Mouse (Mus musculus): ENCODE data around the gene Fam43b. TPM values are rescaled to one million over a fixed set of nuclear protein-coding genes. Genes with fewer than 3 reads are reported as not detected.
"Not testable (repeated sequence)": the region's sequence is repeated elsewhere in the genome, so short reads cannot be mapped to it uniquely, and the experiment has no call there.

The Fam43b gene
- 2.2 and 2.6 TPM in 2 replicates for polyA plus RNA-seq (2015; fragmentation: Nextera tagmentation; extraction: Ambion mirVana)

DNA sequence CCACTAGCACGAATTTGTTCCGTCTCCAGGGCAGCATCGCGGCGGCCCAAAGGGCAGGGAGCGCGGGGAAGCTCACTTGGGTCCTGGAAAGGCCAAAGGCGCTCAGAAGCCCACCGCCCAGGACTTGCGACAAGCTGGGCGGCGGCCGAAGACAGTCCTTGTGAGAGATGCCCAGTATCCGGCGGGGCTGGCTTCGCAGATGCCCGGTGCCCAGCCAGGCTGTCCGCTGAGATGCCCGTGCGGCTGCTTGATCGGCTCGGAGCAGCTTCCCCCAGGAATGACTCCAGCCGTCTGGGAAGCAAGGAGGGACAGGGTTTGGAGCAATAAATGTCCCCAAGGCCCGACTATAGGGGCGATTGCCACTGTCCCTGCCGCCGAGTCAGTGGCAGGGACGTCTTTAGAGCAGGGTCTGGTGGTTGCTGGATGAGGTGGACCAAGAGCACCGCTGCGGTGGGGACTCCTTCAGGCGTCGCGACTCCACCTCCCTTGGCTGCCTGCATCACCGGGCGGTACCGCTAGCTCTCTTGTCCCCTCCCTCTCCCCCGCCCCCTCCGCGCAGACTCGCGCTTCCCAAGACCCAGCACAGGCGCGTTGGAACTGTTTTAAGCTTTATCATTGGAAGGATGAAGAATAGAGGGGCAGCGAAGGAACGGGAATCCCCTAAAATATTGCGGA is at the start of gene Fam43b:
Gene Fam43b (minus strand): TSS at position 558 of the 675 bp plus-strand sequence.
- H3K4me3 ChIP-seq = peak within 1 kb of the TSS; percentile 43
- ATAC-seq (ENCODE audit: low read depth) = peak; percentile 46; the same call in 1 of the 2 replicates
- under 1% methylated on average over 46 of the region's 46 CpGs for WGBS
- H3K4me2 ChIP-seq = peak within 1 kb of the TSS; percentile 66
- peaks cover 21% of the 10 kb centered on the region for H3K4me1 ChIP-seq (replicated peaks)
- no peak within 1 kb of the TSS for H3K27ac ChIP-seq (replicated peaks)
- peak within 1 kb of the TSS; percentile 68 for H3K9ac ChIP-seq
- no peaks in the 10 kb centered on the region for H3K36me3 ChIP-seq
- H3K9me3 ChIP-seq = no peaks in the 10 kb centered on the region
- H3K27me3 ChIP-seq = peaks cover 95% of the 10 kb centered on the region

DNA sequence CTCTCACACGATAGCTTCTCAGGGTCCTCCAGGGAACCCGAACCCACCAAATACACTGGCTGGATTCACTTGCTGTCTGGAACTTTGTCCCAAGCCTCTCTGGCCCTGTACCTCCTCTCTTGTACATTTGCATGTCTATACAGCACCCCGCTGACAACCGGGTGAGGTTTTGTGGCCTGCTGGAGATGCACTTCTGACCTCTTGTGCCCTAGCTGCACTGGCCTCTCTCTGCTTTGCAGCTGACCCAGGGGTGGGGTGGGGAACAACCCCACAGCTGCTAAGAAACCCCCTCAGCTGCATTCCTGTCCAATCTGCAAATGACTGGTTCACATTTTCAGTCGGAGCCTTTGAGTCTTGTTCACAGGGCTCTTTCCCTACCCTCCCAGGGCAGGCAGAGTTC is 48.6 kb upstream of the Fam43b start:
- Histone ChIP-seq H3K4me2 (no peak overlapping the region), H3K27ac (replicated peaks) (no peak overlapping the region), H3K27me3 (no peaks in the 10 kb centered on the region), H3K9me3 (no peaks in the 10 kb centered on the region), H3K4me1 (replicated peaks) (peaks cover 27% of the 10 kb centered on the region), H3K4me3 (no peak overlapping the region), H3K36me3 (peaks cover 30% of the 10 kb centered on the region), H3K9ac (no peak overlapping the region)
- no peak for ATAC-seq (ENCODE audit: low read depth)
- WGBS = 7% methylated on average over 5 of the region's 5 CpGs

DNA sequence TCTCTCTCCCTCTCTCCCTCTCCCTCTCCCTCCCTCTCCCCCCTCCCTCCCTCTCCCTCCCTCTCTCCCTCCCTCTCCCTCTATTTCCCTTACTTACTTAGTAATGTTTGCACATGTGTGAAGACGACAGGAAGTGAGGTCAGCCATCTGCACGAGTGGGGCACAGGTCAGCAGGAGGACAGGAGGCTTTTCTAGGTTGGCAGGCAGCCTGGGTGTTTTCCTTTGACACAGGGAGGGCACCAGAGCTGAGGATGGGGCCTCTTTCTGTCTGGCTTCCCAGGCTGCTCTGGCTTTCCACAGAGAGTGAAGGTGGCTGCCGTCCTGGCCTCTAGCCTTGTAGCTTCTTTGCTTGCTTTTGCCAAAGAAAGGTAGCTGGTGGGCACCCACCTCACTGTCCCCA is 43.7 kb upstream of the Fam43b start:
- H3K4me1 ChIP-seq (replicated peaks) = peaks cover 11% of the 10 kb centered on the region
- 73% methylated on average over 3 of the region's 3 CpGs for WGBS
- H3K9me3 ChIP-seq = no peaks in the 10 kb centered on the region
- no peak overlapping the region for H3K4me3 ChIP-seq
- no peak overlapping the region for H3K9ac ChIP-seq
- no peak overlapping the region for H3K27ac ChIP-seq (replicated peaks)
- H3K27me3 ChIP-seq = no peaks in the 10 kb centered on the region
- ATAC-seq (ENCODE audit: low read depth) = no peak
- H3K36me3 ChIP-seq = peaks cover 68% of the 10 kb centered on the region
- no peak overlapping the region for H3K4me2 ChIP-seq

DNA sequence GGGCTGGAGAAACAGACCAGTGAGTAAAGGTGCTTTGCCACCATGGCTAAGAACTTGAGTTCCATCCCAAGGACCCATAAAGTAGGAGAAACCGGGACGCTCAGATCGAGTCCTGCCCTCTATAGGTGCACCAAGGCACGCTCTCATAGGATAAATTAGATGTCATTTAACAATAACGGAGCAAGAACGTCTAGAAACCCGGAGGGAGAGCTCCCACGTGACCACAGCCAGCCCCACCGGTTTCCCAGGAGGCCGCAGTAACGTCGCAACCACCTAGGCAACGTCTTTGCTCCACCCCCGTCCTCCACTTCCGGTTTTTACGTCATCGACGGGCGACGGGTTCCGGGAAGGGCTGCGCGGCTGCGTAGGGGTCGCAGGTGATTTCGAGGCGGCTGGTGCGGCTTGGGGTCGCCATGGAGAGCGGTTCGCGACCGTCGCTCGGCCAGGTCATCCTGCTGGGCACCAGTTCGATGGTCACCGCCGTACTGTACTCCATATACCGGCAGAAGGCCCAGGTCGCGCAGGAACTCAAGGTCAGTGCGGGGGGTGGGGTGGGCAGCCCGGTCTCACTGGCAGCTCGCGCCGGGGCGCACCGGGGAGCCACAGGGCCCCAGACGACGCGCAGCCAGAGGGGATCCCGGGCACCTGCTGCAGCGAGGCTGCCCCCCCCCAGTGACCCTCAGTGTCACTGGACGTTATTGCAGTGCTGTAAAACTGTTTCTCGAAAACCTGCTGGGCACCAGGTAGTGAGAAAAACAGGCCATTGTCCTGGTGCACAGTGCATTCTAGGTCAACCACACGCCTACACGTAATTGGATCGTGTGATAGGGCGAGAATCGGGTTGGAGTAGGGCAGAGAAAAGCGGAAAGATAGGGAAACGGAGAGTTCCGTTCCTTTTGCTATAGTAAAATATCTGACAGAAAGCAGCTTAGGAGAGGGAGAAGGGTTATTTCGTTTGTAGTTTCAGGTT is 38.3 kb upstream of the Fam43b start, which contains the start of gene Mul1:
Gene Mul1 (plus strand): TSS at position 325 of the 970 bp plus-strand sequence.
- WGBS = 2% methylated on average over 64 of the region's 64 CpGs
- peak within 1 kb of the TSS; percentile 89 for H3K27ac ChIP-seq (replicated peaks)
- H3K27me3 ChIP-seq = peaks cover 12% of the 10 kb centered on the region; the same call in 1 of the 2 replicates
- peaks cover 20% of the 10 kb centered on the region for H3K4me1 ChIP-seq (replicated peaks)
- peak within 1 kb of the TSS; percentile 90 for H3K4me3 ChIP-seq
- peak within 1 kb of the TSS; percentile 89 for H3K9ac ChIP-seq
- peaks cover 35% of the 10 kb centered on the region for H3K36me3 ChIP-seq
- H3K9me3 ChIP-seq = no peaks in the 10 kb centered on the region
- peak within 1 kb of the TSS; percentile 92 for H3K4me2 ChIP-seq
- ATAC-seq (ENCODE audit: low read depth) = peak; percentile 93

DNA sequence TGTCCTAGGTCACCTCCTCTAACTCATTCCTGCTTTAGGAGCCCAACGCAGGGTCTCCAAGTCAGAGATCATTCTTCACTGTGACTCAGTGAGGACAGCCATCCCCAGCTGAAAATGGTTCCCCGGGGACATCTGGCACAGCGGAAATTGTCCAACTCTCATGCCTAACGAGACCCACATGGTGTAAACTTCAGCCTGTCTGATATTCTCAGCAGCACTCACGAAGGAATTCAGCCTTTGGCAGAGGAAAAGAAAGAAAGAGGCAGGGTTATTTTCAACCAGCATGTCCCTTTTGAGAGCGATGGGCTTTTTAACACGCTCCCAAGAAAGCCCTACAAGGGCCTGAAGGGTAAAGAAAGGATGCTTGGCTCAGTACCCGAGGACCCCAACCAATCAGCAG is 35.0 kb upstream of the Fam43b start:
- 57% methylated on average over 8 of the region's 8 CpGs for WGBS
- no peaks in the 10 kb centered on the region for H3K9me3 ChIP-seq

DNA sequence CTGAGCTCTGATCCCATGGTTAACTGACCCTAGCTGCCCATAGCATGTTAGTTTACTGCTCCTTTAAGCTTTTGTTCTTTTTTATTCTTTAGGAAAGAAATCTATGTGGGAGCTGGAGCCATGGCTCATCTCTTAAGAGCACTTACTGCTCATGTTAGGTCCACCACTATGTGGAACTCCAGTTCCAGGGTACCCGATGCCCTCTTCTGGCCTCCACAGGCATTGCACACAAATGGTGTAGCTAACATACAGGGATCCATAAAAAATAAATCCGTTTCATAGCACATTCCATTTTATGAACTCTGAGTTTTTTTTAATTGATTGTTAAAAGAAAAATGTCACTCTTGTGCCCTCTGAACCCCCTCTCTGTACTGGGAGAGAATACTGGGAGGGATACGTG is 33.5 kb upstream of the Fam43b start:
- no peak overlapping the region for H3K27ac ChIP-seq (replicated peaks)
- H3K4me3 ChIP-seq = no peak overlapping the region
- H3K36me3 ChIP-seq = no peaks in the 10 kb centered on the region
- H3K9me3 ChIP-seq = no peaks in the 10 kb centered on the region
- H3K27me3 ChIP-seq = peaks cover 12% of the 10 kb centered on the region; the same call in 1 of the 2 replicates
- H3K4me1 ChIP-seq (replicated peaks) = peaks cover 6% of the 10 kb centered on the region; the same call in 1 of the 2 replicates
- no peak overlapping the region for H3K4me2 ChIP-seq
- 45% methylated on average over 3 of the region's 3 CpGs for WGBS
- no peak overlapping the region for H3K9ac ChIP-seq
- no peak for ATAC-seq (ENCODE audit: low read depth)

More for the DNA sequence above, 35.0 kb upstream of the Fam43b start:
- Histone ChIP-seq H3K27me3 (peaks cover 12% of the 10 kb centered on the region; the same call in 1 of the 2 replicates), H3K9ac (no peak overlapping the region), H3K4me1 (replicated peaks) (peaks cover 20% of the 10 kb centered on the region), H3K4me2 (no peak overlapping the region), H3K4me3 (no peak overlapping the region), H3K27ac (replicated peaks) (no peak overlapping the region), H3K36me3 (peaks cover 2% of the 10 kb centered on the region; the same call in 1 of the 2 replicates)
- ATAC-seq (ENCODE audit: low read depth) = no peak

DNA sequence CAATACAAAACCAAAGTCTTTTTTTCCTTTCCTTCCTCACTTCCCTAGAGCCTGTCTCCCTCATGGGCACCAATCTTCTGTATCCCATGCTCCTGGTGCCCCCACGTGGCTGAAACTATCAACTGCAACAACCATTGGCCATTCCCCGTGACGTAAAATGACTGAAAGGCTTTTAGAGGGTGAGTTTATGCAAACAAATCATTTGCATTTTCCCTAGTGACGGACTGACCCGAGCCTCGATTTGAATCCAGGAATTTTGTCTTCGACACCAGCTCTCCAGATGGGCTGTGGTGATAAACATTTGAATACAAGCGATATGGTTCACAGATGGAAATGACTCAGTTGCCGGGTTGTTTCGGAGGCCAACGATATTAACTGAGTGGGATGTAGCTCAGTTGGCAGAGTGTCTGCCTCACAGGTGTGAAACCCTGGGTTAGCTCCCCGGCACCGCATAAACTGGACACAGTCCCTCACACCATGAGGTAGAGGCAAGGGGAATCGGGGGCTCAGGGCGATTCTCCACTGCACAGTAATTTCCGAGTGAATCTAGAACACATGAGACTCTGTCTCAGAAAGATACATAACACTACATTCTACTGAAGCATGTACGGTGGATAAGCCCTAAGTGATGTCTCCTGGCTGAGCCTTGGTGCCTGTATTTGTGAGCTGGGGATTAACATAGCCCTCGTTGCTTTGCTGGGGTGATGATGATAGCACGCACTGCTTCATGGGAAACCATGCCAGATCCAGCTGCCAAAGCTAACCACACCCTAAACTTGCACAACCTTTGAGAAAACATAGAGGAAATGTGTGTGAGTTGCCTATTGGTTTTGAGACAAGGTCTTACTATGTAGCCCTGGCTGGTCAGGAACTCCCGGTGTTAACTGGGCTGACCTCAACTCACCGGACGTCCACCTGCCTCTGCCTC is 30.7 kb upstream of the Fam43b start:
- Histone ChIP-seq H3K27me3 (peaks cover 3% of the 10 kb centered on the region; the same call in 1 of the 2 replicates), H3K9me3 (no peaks in the 10 kb centered on the region), H3K9ac (no peak overlapping the region), H3K27ac (replicated peaks) (no peak overlapping the region), H3K4me3 (no peak overlapping the region), H3K36me3 (no peaks in the 10 kb centered on the region), H3K4me1 (replicated peaks) (no peaks in the 10 kb centered on the region), H3K4me2 (peak overlapping the region; percentile 24; the same call in 1 of the 2 replicates)
- WGBS = 42% methylated on average over 22 of the region's 22 CpGs
- ATAC-seq (ENCODE audit: low read depth) = no peak

DNA sequence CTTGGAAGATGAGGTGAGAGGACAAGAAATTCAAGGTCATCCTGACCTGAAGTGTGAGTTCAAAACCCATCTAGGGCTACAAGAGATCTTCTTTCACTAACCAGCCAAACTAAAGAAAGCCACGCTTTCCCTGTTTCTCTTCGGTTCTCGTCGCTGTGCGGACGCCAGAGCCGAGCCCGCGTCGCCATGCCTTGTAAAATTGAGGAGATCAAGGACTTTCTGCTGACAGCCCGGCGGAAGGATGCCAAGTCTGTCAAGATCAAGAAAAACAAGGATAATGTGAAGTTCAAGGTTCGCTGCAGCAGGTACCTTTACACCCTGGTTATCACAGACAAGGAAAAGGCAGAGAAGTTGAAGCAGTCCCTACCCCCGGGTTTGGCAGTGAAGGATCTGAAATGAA is 29.3 kb upstream of the Fam43b start:
- H3K9me3 ChIP-seq; ATAC-seq (ENCODE audit: low read depth); H3K4me1 ChIP-seq (replicated peaks); H3K4me2 ChIP-seq; H3K4me3 ChIP-seq; H3K36me3 ChIP-seq; H3K9ac ChIP-seq; H3K27ac ChIP-seq (replicated peaks); H3K27me3 ChIP-seq: not testable (repeated sequence)
- WGBS = 93% methylated on average over 14 of the region's 14 CpGs

DNA sequence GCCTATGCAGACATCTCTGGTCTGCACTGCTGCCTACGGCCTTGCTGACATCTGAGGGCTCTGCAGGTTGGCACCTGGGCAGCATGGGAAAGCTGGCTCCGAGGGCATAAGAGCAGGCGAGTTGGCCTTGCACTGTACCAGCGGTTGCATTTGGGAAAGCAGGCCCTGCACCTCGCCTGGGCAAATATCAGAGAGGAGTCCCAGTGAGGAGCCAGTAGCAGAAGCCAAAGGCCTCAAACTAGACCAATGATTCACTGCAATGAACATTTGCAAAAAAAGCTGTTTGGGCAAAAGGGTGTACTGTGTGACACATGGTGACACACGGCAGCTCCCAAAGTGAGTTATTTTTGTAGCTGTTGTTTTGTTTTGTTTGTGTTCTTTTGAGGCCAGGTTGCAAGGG is 28.7 kb upstream of the Fam43b start:
- Histone ChIP-seq H3K9me3 (no peaks in the 10 kb centered on the region), H3K4me3 (no peak overlapping the region)
- no peak for ATAC-seq (ENCODE audit: low read depth)

DNA sequence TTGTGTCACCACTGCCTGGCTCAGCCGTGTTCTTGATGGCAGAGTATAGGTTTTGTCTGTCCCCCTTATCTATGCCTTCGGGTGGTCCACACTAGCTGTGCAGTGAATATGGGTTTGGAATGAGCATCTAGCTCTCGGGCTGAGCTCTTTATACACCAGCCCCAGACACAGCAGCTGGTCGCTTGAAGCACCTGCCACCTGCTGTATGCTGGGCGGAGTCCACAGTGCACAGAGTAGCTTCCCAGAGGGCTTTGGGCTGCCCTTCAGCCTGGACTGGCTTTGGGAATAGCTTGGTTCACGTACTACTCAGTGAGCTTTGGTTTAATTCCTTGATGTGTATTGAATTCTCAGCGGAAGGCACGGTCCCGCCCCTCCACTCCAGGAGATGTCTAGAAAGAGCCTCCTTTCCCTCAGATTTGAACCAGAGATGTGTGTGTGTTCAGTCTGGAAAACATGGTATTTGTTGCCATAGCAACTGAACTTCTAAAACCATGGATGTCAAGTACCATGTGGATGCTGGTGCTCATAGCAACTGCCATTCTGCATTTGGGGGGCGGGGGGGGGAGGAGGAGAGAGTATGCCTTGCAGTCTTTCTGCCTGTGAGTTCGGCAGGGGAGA is 22.1 kb upstream of the Fam43b start:
- Histone ChIP-seq H3K4me2 (no peak overlapping the region), H3K36me3 (no peaks in the 10 kb centered on the region), H3K27ac (replicated peaks) (no peak overlapping the region), H3K9me3 (no peaks in the 10 kb centered on the region), H3K4me1 (replicated peaks) (peaks cover 8% of the 10 kb centered on the region; the same call in 1 of the 2 replicates), H3K27me3 (peaks cover 21% of the 10 kb centered on the region; the same call in 1 of the 2 replicates), H3K4me3 (no peak overlapping the region), H3K9ac (no peak overlapping the region)
- ATAC-seq (ENCODE audit: low read depth) = no peak
- WGBS = 64% methylated on average over 11 of the region's 11 CpGs

More for the DNA sequence above, 28.7 kb upstream of the Fam43b start:
- H3K9ac ChIP-seq = no peak overlapping the region
- 0 out of 2 replicates have a peak, but pooled peaks cover 2% of the 10 kb centered on the region for H3K27me3 ChIP-seq
- no peak overlapping the region for H3K4me2 ChIP-seq
- no peaks in the 10 kb centered on the region for H3K4me1 ChIP-seq (replicated peaks)
- WGBS = 82% methylated on average over 6 of the region's 6 CpGs
- no peak overlapping the region for H3K27ac ChIP-seq (replicated peaks)
- H3K36me3 ChIP-seq = no peaks in the 10 kb centered on the region

DNA sequence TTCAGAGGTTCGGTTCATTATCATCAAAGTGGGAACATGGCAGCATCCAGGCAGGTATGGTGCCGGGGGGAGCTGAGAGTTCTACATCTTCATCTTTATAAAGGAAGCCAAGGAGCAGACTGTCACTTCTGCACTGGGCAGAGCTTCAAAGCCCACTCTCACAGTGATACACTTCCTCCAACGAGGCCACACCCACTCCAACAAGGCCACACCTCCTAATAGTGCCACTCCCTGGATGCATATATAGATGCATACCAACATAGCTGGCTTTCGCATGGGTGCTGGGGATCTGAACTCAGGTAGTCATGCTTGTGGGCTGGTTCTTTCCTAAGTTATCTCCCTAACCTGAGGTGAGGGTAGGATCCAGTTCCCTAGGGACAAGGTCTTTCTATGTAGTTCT is 21.6 kb upstream of the Fam43b start:
- H3K9ac ChIP-seq = no peak overlapping the region
- WGBS = 85% methylated on average over 4 of the region's 4 CpGs
- no peak overlapping the region for H3K27ac ChIP-seq (replicated peaks)
- no peak overlapping the region for H3K4me3 ChIP-seq
- no peak for ATAC-seq (ENCODE audit: low read depth)
- peaks cover 26% of the 10 kb centered on the region; the same call in 1 of the 2 replicates for H3K27me3 ChIP-seq
- H3K36me3 ChIP-seq = no peaks in the 10 kb centered on the region
- H3K9me3 ChIP-seq = no peaks in the 10 kb centered on the region
- no peak overlapping the region for H3K4me2 ChIP-seq
- peaks cover 8% of the 10 kb centered on the region; the same call in 1 of the 2 replicates for H3K4me1 ChIP-seq (replicated peaks)
